Mouse (Mus musculus) heart, postnatal 36 days (tissue): ENCODE data around the gene Mbd5. TPM values are rescaled to one million over a fixed set of nuclear protein-coding genes. Genes with fewer than 3 reads are reported as not detected.

Experiments
- DNase-seq, 2 experiments: peaks; one replicate each; pipeline ENCODE4 v3.0.0; 2021 to 2022
- intact Hi-C: fragments of 180-260 bp; cut with DNase I; formaldehyde crosslinking; loops from one replicate; pipeline ENCODE4 v1.15.1; 2025
- total RNA-seq, 2 experiments: library from RNA; stranded (reverse); gene quantifications; 2 replicates each; pipeline ENCODE4 v1.2.3; 2021

Gene Mbd5
- 10 to 100 TPM; 30.8 to 39.1 TPM for total RNA-seq

- DNase-seq: peak; percentile 96 to 98
- intact Hi-C loops: loop anchor here (5.0 kb wide), 2 partner anchors 137 to 503 kb away; partner anchors contain the start of genes Acvr2a and Epc2
Measured at GRCm38 (mm10) chr2:48948841-48949584, at the start of gene Mbd5. Gene Mbd5 (plus strand): TSS chr2:48949508.

DNA sequence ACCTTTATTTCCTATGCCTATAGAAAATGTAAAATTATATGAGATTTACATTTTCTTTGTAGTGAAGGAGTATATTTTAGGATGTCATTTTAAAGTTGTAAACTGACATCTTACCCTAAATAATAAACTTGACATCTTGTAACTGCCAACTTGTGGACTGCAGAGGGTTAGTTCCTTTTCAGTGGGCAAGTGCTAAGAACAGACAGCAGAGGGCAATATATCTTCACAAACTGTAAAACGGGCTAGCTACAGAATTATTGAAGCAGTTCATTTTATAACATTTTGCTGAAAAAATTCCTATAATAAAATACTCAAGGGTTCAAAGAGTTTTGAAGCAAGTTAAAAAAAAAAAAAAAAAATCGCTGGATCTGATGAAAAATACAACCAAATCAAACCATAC is 40.4 kb upstream of the Mbd5 start:
- no peak for DNase-seq
- intact Hi-C loops: loop anchor here (1.0 to 5.0 kb wide), 2 partner anchors 348 to 404 kb away; no protein-coding TSS in a partner anchor

DNA sequence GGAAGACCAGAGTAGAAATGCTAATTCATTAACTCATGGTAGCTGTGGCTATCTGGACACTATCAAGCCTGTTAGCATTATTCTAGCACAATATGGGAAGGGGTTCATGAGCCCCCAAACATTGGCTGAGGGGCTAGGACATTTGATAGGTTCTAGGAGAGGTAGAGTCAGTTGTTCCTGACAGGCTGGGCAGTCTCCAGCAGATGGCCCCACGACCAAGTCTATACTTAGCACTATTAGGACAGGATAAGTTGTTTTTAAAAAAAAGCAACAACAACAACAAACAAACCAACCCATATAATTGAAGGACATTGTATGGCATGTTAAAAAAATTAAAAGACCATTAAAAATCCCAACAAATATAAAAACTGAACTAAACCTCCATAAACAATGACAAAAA is 35.1 kb upstream of the Mbd5 start:
- no peak for DNase-seq
- intact Hi-C loops: no loop called here

GRCm38 (mm10) chr2:48915832-48916231 is 33.5 kb upstream of the Mbd5 start:
- DNase-seq: no peak
- intact Hi-C loops: loop anchor here (5.0 kb wide), 1 partner anchor 816 kb away; no protein-coding TSS in a partner anchor

DNA sequence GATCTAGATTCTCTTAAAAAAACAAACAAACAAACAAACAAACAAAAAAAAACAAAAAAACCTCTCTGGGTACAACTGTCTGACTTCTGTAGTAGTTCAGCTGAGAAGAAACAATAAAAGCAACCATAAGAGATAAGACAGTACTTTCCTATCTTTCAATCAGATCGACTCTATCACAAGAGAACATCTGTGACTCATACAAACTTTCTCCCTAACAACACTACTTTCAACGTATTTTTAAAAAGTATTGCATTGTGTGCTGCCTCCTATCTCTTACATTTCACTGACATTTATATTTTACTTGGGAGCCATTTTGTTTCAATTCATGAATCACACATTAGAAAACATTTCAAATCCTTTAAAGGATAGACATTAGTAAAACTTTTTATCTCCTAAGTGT is 14.2 kb upstream of the Mbd5 start:
- intact Hi-C loops: no loop called here
- DNase-seq: no peak

DNA sequence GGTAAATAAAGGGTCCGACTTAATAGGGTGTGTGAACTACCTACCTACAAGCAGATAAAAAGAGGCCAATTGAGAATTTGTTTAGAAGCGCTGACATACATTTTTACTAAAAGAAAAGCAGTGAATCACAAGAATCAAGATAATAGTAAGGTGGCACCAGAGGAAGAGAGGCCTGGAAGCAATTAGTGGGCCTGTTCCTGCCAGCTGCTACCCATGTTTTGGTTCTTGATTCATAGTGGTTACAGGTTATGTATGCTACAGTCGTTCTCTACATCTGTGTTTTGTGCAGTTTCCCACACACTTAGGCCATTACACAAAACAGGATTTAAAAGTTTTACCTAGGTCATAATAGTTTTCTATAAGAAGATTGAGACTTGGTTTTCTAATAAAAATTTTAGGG is 1.5 kb upstream of the Mbd5 start:
- DNase-seq: no peak
- intact Hi-C loops: loop anchor here (5.0 kb wide), 2 partner anchors 135 to 505 kb away; partner anchors contain the start of genes Acvr2a and Epc2

GRCm38 (mm10) chr2:48949743-48950251 is 489 bp downstream of the Mbd5 start:
- intact Hi-C loops: loop anchor here (5.0 to 10.0 kb wide), 3 partner anchors 135 to 503 kb away; partner anchors contain the start of genes Acvr2a and Epc2

DNA sequence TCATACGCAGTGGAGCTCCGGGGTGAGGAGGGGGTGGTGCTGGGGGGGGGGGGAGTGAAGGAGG is 776 bp downstream of the Mbd5 start, which contains the start of gene Orc4:
TSS of gene Orc4 (minus strand) at position 26 of the 64 bp plus-strand sequence.
- DNase-seq: no peak
- intact Hi-C loops: loop anchor here (10.0 kb wide), 1 partner anchor 135 kb away; no protein-coding TSS in a partner anchor

More at GRCm38 (mm10) chr2:48949743-48950251, 489 bp downstream of the Mbd5 start:
- DNase-seq: peak in 1 of 2 experiments; percentile 31

DNA sequence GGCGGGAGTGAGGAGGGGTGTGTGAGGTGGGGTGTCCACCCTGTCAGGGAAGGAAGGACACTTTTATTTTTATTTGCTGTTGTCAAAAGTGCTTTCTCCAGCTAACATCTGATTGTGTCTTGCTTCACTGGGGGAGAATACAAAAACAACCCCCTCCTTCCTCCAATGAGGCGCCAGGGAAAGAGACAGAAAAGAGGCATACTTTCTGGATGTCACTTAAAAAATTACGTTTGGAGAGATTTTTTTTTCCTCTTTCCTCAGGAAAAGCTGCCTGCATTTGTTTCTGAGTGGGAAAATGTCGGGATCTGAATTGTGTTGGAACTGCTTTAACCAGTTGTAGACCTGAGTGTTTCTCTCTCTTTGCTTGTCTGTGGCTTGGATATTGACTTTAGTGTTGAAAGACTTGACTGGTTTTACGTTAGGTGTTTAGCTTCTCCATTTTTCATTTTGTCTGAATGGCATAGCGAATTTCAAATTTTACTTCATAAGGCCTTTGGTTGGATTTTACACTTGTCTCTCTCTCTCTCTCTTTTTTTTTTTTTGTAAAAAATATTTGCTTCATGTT is 1.1 kb downstream of the Mbd5 start:
- no peak for DNase-seq
- intact Hi-C loops: loop anchor here (10.0 kb wide), 1 partner anchor 134 kb away; no protein-coding TSS in a partner anchor

- DNase-seq: no peak
- intact Hi-C loops: loop anchor here (10.0 kb wide), 1 partner anchor 128 kb away; no protein-coding TSS in a partner anchor
Measured at GRCm38 (mm10) chr2:48956591-48956990, 7.3 kb downstream of the Mbd5 start.

- no peak for DNase-seq
- intact Hi-C loops: no loop called here
Measured at GRCm38 (mm10) chr2:48978920-48979319, 29.6 kb downstream of the Mbd5 start.

- intact Hi-C loops: no loop called here
- DNase-seq: no peak
Measured at GRCm38 (mm10) chr2:48990322-48990721, 41.0 kb downstream of the Mbd5 start.

DNA sequence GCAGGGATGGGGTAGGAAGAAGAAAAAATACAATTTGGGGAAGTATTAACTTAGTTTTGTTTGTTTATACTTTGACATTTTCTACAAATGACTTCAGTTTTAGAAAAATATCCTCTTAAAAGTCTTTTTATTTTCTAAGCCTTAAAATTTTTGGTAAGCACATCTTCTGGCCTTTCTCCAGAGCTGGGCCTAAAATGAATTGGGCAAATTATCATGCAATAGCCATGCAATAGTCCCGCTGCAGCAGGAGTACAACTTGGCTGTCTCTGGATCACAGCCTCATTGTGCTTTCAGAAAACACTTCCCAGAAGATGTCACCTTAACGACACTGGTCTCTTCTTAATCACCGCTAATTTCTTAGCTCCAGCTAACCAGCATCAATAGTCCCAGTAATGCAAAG is 91.2 kb downstream of the Mbd5 start:
- no peak for DNase-seq
- intact Hi-C loops: no loop called here

GRCm38 (mm10) chr2:49050030-49050429 is 100.7 kb downstream of the Mbd5 start:
- intact Hi-C loops: no loop called here
- no peak for DNase-seq

DNA sequence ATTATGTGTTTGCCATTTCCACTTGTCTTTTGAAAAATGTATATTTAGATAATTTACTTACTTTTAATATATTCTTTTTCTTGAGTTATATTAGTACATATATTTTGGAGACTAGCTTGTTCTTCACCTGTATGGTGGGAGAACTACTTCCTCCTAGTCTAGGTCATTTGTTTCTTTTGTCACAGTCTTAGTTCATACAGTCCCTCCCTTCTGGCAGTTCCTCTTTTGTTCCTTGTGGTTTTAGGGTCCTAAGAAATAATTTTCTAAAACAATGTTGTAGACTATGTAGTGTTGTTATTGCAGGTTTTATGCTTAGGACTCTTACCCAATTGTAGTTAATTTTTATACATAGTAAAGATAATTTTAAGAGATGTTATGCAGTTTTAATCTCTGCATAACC is 118.6 kb downstream of the Mbd5 start:
- intact Hi-C loops: no loop called here

DNA sequence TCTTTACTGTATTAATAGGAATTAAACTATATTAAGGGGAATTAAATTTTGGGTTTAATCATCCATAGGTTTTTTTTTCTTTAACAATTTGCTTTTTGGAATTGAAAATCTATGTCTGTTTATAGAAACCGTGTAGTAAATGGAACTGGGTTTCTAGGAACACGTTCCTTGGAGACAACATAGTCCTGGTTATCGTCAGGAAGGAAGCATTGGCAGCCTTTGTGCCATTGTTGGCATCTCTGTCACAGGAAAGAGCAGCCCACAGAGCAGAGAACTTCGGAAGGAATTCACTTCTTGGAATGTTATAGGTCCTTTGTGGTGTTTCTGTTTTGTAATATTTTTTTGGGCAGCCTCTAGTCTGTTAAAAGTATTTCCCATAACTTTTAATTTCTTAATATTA is 135.7 kb downstream of the Mbd5 start:
- intact Hi-C loops: loop anchor here (10.0 kb wide), 1 partner anchor 130 kb away; the partner anchor contains the start of gene Orc4
- peak in 1 of 2 experiments; percentile 10 for DNase-seq

More for the DNA sequence above, 118.6 kb downstream of the Mbd5 start:
- DNase-seq: no peak

- intact Hi-C loops: no loop called here
- DNase-seq: no peak
Measured at GRCm38 (mm10) chr2:49090771-49091170, 141.5 kb downstream of the Mbd5 start.

- intact Hi-C loops: no loop called here
- DNase-seq: no peak
Measured at GRCm38 (mm10) chr2:49096765-49097164, 147.5 kb downstream of the Mbd5 start.

- intact Hi-C loops: no loop called here
- no peak for DNase-seq
Measured at GRCm38 (mm10) chr2:49108906-49109305, 159.6 kb downstream of the Mbd5 start.

DNA sequence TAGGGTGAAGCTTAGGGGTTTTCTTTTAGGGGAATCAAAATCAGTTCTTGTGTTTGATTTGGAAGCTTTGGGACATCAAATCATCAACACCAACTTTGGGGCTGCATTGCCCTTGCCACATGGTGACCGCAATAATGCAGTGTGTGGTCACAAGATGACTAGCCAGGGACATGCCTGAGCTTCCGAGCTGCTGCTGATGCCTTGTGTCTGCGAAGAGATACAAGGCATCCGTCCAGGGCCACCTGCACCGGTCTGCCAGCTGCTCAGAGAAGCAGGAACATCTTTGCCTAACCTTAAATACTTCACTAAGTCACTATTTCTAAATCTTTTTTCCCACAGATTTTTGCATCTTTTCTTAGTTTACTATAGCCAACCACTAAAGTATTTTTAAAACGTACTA is 170.6 kb downstream of the Mbd5 start:
- no peak for DNase-seq
- intact Hi-C loops: no loop called here

GRCm38 (mm10) chr2:49121603-49122002 is 172.3 kb downstream of the Mbd5 start:
- DNase-seq: no peak
- intact Hi-C loops: no loop called here

- DNase-seq: no peak
- intact Hi-C loops: no loop called here
Measured at GRCm38 (mm10) chr2:49142186-49142585, 192.9 kb downstream of the Mbd5 start.
